Comparison of ENCODE assay signal across 11 mouse cellular contexts in genomic region chr17:12452862-12453531, GRCm38 (mm10). TPM values are rescaled to one million over a fixed set of nuclear protein-coding genes. Genes with fewer than 3 reads are reported as not detected.
DNase-seq lines count a peak whose midpoint lies in the region.
"Had no signal": no experiment of that assay in that cellular context is flagged by ENCODE, and none has a peak within 500 bp of the region (broad histone marks: within the 10 kb centered on the region; RNA-seq: fewer than 3 reads in every experiment).

No protein-coding gene starts in this region.

- DNase-seq in adrenal gland, adult 2 months: peak; percentile 21
- DNase-seq in adrenal gland, adult 8-10 months: no peak
- DNase-seq in kidney, postnatal 10 days: peak; percentile 39
- DNase-seq in kidney, adult 9 months: no peak
- DNase-seq in retina, postnatal 1 day: peak; percentile 21
- no peak for DNase-seq in retina, embryonic 14.5 days (ENCODE audit: low spot score)
- DNase-seq in yolk sac, embryonic 10.5 days (ENCODE audit: low spot score): peak; percentile 47
- DNase-seq in embryo, embryonic 10 days (ENCODE audit: low spot score): no peak
- DNase-seq: forebrain, postnatal 0 days; heart, adult 18-20 months; liver had no signal

RNA-seq across cellular contexts. Expression of gene Slc22a3, which starts 54.5 kb away (rescaled TPM):
- total RNA-seq in adrenal gland, adult 2 months (2021): 10 to 100 TPM in 1 of 2 experiments, 1 to 10 TPM in 1; 5.7 to 12.0 TPM
- polyA plus RNA-seq in adrenal gland, adult 2 months (2012; rRNA removed): 5.7 and 9.7 TPM in 2 replicates
- total RNA-seq in adrenal gland, adult 8-10 months (2022): 10 to 100 TPM in 1 of 4 experiments, 1 to 10 TPM in 3; 2.5 to 12.0 (median 4.0) TPM

Comparison
In these comparisons a context has a peak if more than half of its experiments do, and no peak if none do; other contexts are left out.
1. DNase-seq: peak in adrenal gland, adult 2 months (single experiment), kidney, postnatal 10 days (single experiment), retina, postnatal 1 day (single experiment) and yolk sac, embryonic 10.5 days (single experiment); none in adrenal gland, adult 8-10 months (single experiment), kidney, adult 9 months (single experiment), retina, embryonic 14.5 days (single experiment) and embryo, embryonic 10 days (single experiment).